Mouse (Mus musculus) CH12.LX (cell line): ENCODE results near the gene Dthd1.

Source experiments
- CHD2 ChIP-seq: IDR thresholded peaks from 2 replicates; pipeline ENCODE4 v1.6.1; 2011; ENCODE audit warnings: low read length, improper control_type of control experiment
- CTCF ChIP-seq, 2 experiments: IDR thresholded peaks in 1 of 2; conservative IDR thresholded peaks in 1 of 2; 2 replicates each; pipeline ENCODE4 v1.5.1; 2011 to 2012; ENCODE audit warnings: low read depth in 2 of 2, low read length in 2 of 2, improper control_type of control experiment in 1 of 2, inconsistent platforms in 1 of 2, mild to moderate bottlenecking in 1 of 2, moderate library complexity in 1 of 2
- EP300 ChIP-seq: IDR thresholded peaks from 2 replicates; pipeline ENCODE4 v1.6.1; 2011; ENCODE audit warnings: low read length, improper control_type of control experiment
- MXI1 ChIP-seq: IDR thresholded peaks from 2 replicates; pipeline ENCODE4 v1.6.1; 2011; ENCODE audit warnings: mild to moderate bottlenecking, low read depth, low read length, improper control_type of control experiment
- POLR2A ChIP-seq: IDR thresholded peaks from 2 replicates; pipeline ENCODE4 v1.6.1; 2011; ENCODE audit warnings: low read depth, mild to moderate bottlenecking, improper control_type of control experiment, low read length
- POLR2AphosphoS2 ChIP-seq: IDR thresholded peaks from 2 replicates; pipeline ENCODE4 v1.6.1; 2011; ENCODE audit warnings: low read depth, low read length, improper control_type of control experiment
- ZC3H11A ChIP-seq: IDR thresholded peaks from 2 replicates; pipeline ENCODE4 v1.6.1; 2012; ENCODE audit warnings: low read depth, mild to moderate bottlenecking, inconsistent platforms, low read length, improper control_type of control experiment
- ZNF384 ChIP-seq: IDR thresholded peaks from 2 replicates; pipeline ENCODE4 v1.6.1; 2012; ENCODE audit warnings: low read depth, low read length, improper control_type of control experiment, inconsistent platforms

- TF ChIP-seq CTCF (conservative IDR thresholded peaks at IDR 0.05 in 1 of 2, IDR thresholded peaks at IDR 0.05 in 1 of 2; ENCODE audit: low read depth in 2 of 2, low read length in 2 of 2), result no peak
- TF ChIP-seq MXI1, result no peak
- no peak for TF ChIP-seq CHD2
- TF ChIP-seq EP300, result peak; percentile 91
- no peak for TF ChIP-seq POLR2AphosphoS2
- TF ChIP-seq ZC3H11A, result no peak
- TF ChIP-seq ZNF384, result no peak
- no peak for TF ChIP-seq POLR2A
These were observed 40.8 kb downstream of the Dthd1 start for GRCm38 (mm10) chr5:62854361-62854844.
